Mouse (Mus musculus) left cerebral cortex, adult 6 months (tissue): ENCODE results near the gene Ccdc170. TPM values are rescaled to one million over a fixed set of nuclear protein-coding genes. Genes with fewer than 3 reads are reported as not detected.

Experiments used
- long read RNA-seq, 2 experiments: library from polyadenylated mRNA; unstranded; transcript quantifications; one replicate each; pipeline ENCODE4 v2.0.0; 2019 to 2020
- polyA plus RNA-seq: library from polyadenylated mRNA; unstranded; fragments of <200 nt; fragmentation: Nextera tagmentation; gene quantifications from 2 replicates; pipeline ENCODE4 v1.2.3, GENCODE M21; 2021

Gene Ccdc170
- polyA plus RNA-seq: 0.15 and 0.16 TPM in 2 replicates
- long read RNA-seq, experiment 1: 0 reads
- long read RNA-seq, experiment 2, partial matches to known transcripts: 0 of 1 reads
- long read RNA-seq, experiment 2, other reads (novel, unspliced or antisense): 1 of 1 reads

GRCm38 (mm10) chr10:4482355-4482754, at the start of gene Ccdc170:
Ccdc170 (plus strand) TSS chr10:4482502.

GRCm38 (mm10) chr10:4611386-4612155, 129.3 kb downstream of the Ccdc170 start, which contains the start of gene Esr1:
Esr1 (plus strand) TSS chr10:4611593.

Other genes starting within 250 kb of the Ccdc170 start
- 4.3 and 5.9 TPM in 2 replicates for gene Akap12, start 216.1 kb upstream of the Ccdc170 start, polyA plus RNA-seq
- gene Zbtb2, start 94.4 kb upstream of the Ccdc170 start, polyA plus RNA-seq: 3.3 and 5.5 TPM in 2 replicates
- gene Rmnd1, start 50.1 kb upstream of the Ccdc170 start, polyA plus RNA-seq: 32.6 and 42.9 TPM in 2 replicates
- 12.8 and 15.8 TPM in 2 replicates for gene Armt1, start 50.0 kb upstream of the Ccdc170 start, polyA plus RNA-seq
- gene Esr1, start 129.1 kb downstream of the Ccdc170 start, polyA plus RNA-seq: 2.2 and 2.3 TPM in 2 replicates